Mouse (Mus musculus): ENCODE results near the gene Fam198a.

GRCm38 (mm10) chr9:121923906-121924305 is 26.9 kb upstream of the Fam198a start:
- TF ChIP-seq CTCF (IDR thresholded peaks at IDR 0.05) (no peak), EP300 (IDR thresholded peaks at IDR 0.05) (no peak)

Data from lung, postnatal 0 days (tissue).